Mouse (Mus musculus) mature B cell (primary cell): ENCODE results near the gene Erbin.

Source experiments
- in situ Hi-C: fragments of 300-500 bp; cut with MboI; formaldehyde crosslinking; loops from 2 replicates; pipeline ENCODE4 v1.14.3; 2019

Erbin gene

GRCm38 (mm10) chr13:103912351-103912750, 8.0 kb downstream of the Erbin start:
- in situ Hi-C loops: no loop called here

GRCm38 (mm10) chr13:103910598-103910997, 9.7 kb downstream of the Erbin start:
- in situ Hi-C loops: no loop called here

- in situ Hi-C loops: no loop called here
These were observed 10.4 kb downstream of the Erbin start for GRCm38 (mm10) chr13:103909894-103910293.

GRCm38 (mm10) chr13:103900015-103900414, 20.3 kb downstream of the Erbin start:
- in situ Hi-C loops: no loop called here

- in situ Hi-C loops: no loop called here
These were observed 22.7 kb downstream of the Erbin start for GRCm38 (mm10) chr13:103897606-103898005.

- in situ Hi-C loops: no loop called here
These were observed 27.2 kb downstream of the Erbin start for GRCm38 (mm10) chr13:103893065-103893464.

- in situ Hi-C loops: no loop called here
These were observed 30.3 kb downstream of the Erbin start for GRCm38 (mm10) chr13:103890038-103890437.

- in situ Hi-C loops: no loop called here
These were observed 33.8 kb downstream of the Erbin start for GRCm38 (mm10) chr13:103886503-103886902.

- in situ Hi-C loops: no loop called here
These were observed 39.1 kb downstream of the Erbin start for GRCm38 (mm10) chr13:103881200-103881599.

- in situ Hi-C loops: no loop called here
These were observed 43.6 kb downstream of the Erbin start for GRCm38 (mm10) chr13:103876743-103877142.

GRCm38 (mm10) chr13:103875823-103876514, 44.3 kb downstream of the Erbin start:
- in situ Hi-C loops: no loop called here

- in situ Hi-C loops: no loop called here
These were observed 49.5 kb downstream of the Erbin start for GRCm38 (mm10) chr13:103870786-103871185.

GRCm38 (mm10) chr13:103870117-103870516, 50.2 kb downstream of the Erbin start:
- in situ Hi-C loops: no loop called here

GRCm38 (mm10) chr13:103868875-103869274, 51.4 kb downstream of the Erbin start:
- in situ Hi-C loops: no loop called here

GRCm38 (mm10) chr13:103862041-103862440, 58.3 kb downstream of the Erbin start:
- in situ Hi-C loops: no loop called here

- in situ Hi-C loops: no loop called here
These were observed 61.3 kb downstream of the Erbin start for GRCm38 (mm10) chr13:103859041-103859440.

- in situ Hi-C loops: no loop called here
These were observed 72.7 kb downstream of the Erbin start for GRCm38 (mm10) chr13:103847614-103848013.

- in situ Hi-C loops: no loop called here
These were observed 78.8 kb downstream of the Erbin start for GRCm38 (mm10) chr13:103841287-103842201.

- in situ Hi-C loops: no loop called here
These were observed 81.7 kb downstream of the Erbin start for GRCm38 (mm10) chr13:103838619-103839018.

GRCm38 (mm10) chr13:103829623-103830135, 90.6 kb downstream of the Erbin start:
- in situ Hi-C loops: no loop called here

- in situ Hi-C loops: no loop called here
These were observed 98.0 kb downstream of the Erbin start for GRCm38 (mm10) chr13:103822270-103822669.

GRCm38 (mm10) chr13:103819377-103819776, 100.9 kb downstream of the Erbin start:
- in situ Hi-C loops: no loop called here

- in situ Hi-C loops: no loop called here
These were observed 102.4 kb downstream of the Erbin start for GRCm38 (mm10) chr13:103817935-103818334.
